Comparison of ENCODE assay signal across 25 mouse cellular contexts in the genomic region with DNA sequence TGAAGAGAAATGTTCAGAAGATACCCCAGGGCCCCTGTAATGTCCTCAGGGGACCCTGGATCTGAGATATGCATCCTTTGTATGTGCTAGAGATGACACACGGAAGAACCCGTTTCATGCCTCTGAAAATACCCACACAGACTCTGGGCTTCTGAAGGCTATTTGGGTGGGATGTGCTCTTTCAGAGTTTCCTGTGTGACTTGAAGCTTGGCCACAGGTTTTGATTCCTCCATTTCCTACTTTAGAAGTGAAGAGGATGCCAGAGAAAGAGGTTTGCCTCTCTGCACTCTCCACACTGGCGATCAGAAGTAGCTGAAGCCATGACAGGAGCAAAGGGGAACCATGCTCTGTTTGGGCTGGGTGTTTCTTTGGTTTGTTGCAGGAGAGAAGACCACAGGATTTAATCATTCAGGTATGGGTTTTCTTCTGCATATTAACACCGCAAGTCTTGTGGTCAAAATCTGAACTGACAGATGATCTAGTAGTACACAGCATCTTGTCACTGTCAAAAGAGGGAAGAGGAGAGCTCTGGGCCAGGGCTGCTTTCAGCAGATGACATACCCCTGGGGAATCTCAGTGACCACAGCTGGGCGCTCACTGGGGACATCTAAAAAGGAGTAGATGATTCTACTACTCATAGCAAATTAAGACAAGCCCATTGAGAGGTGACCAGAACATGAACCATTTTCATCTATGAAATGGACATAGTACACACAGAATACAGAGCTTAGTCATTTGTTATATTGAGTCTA. TPM values are rescaled to one million over a fixed set of nuclear protein-coding genes. Genes with fewer than 3 reads are reported as not detected.
DNase-seq lines count a peak whose midpoint lies in the region; ATAC-seq and TF ChIP-seq lines count a peak whose summit lies in the region.
"Had no signal": no experiment of that assay in that cellular context is flagged by ENCODE, and none has a peak within 500 bp of the region (broad histone marks: within the 10 kb centered on the region; RNA-seq: fewer than 3 reads in every experiment).

No protein-coding gene starts in this region.

- H3K27me3 ChIP-seq in CH12.LX (replicated peaks), result no peaks in the 10 kb centered on the region
- no peaks in the 10 kb centered on the region for H3K27me3 ChIP-seq in splenic B cell, adult 2 months (ENCODE audit: control insufficient read depth, insufficient read depth, low read length, poor library complexity, severe bottlenecking)
- no peaks in the 10 kb centered on the region for H3K27me3 ChIP-seq in midbrain, embryonic 14.5 days (ENCODE audit: control insufficient read depth, insufficient read depth, low read length)
- H3K27me3 ChIP-seq: embryonic facial prominence, embryonic 12.5 days; forebrain, embryonic 13.5 days; forebrain, embryonic 15.5 days had no signal

- H3K4me2 ChIP-seq in CH12.LX (ENCODE audit: insufficient read depth, low read depth, poor library complexity, severe bottlenecking), result no peak overlapping the region
- no peak overlapping the region for H3K4me2 ChIP-seq in midbrain, embryonic 14.5 days (ENCODE audit: low read length)
- H3K4me2 ChIP-seq: embryonic facial prominence, embryonic 12.5 days; forebrain, embryonic 13.5 days; forebrain, embryonic 15.5 days had no signal

- 88% methylated on average over 5 of the region's 5 CpGs for WGBS in midbrain, embryonic 14.5 days

- H3K27ac ChIP-seq in CH12.LX (ENCODE audit: insufficient read depth, low read depth), result no peak overlapping the region
- no peak overlapping the region for H3K27ac ChIP-seq in midbrain, embryonic 14.5 days (replicated peaks; ENCODE audit: low read depth, low read length)
- H3K27ac ChIP-seq: embryonic facial prominence, embryonic 10.5 days; embryonic facial prominence, embryonic 12.5 days; forebrain, embryonic 13.5 days; forebrain, embryonic 15.5 days had no signal

- H3K4me3 ChIP-seq in CH12.LX (replicated peaks in 1 of 3; ENCODE audit: low read depth in 2 of 3, low read length in 2 of 3, poor library complexity in 1 of 3), result no peak overlapping the region
- no peak overlapping the region for H3K4me3 ChIP-seq in midbrain, embryonic 14.5 days (replicated peaks; ENCODE audit: low read depth, low read length)
- H3K4me3 ChIP-seq: embryonic facial prominence, embryonic 10.5 days; embryonic facial prominence, embryonic 12.5 days; forebrain, embryonic 13.5 days; forebrain, embryonic 15.5 days had no signal

- H3K79me2 ChIP-seq in CH12.LX (replicated peaks; ENCODE audit: control insufficient read depth, extremely low read depth, insufficient read depth, poor library complexity, severe bottlenecking), result no peaks in the 10 kb centered on the region

- no peak for TF ChIP-seq RAD21 in CH12.LX (IDR thresholded peaks at IDR 0.05; ENCODE audit: low read depth, low read length)

- in situ Hi-C loops in CH12.LX (cut with MboI; ENCODE audit: low pct_ligation_motif_present, low pct_unique_long_range_greater_than_20kb, low sequenced_read_pairs), result no loop called here

- peaks cover 2 to 23% of the 10 kb centered on the region in 2 experiments; a peak in 2 of 4 replicates for H3K4me1 ChIP-seq in CH12.LX (ENCODE audit: control insufficient read depth in 1 of 2, insufficient read depth in 2 of 2)
- no peaks in the 10 kb centered on the region for H3K4me1 ChIP-seq in midbrain, embryonic 14.5 days (ENCODE audit: control insufficient read depth, insufficient read depth, low read length)
- H3K4me1 ChIP-seq: embryonic facial prominence, embryonic 10.5 days; embryonic facial prominence, embryonic 12.5 days; forebrain, embryonic 13.5 days; forebrain, embryonic 15.5 days had no signal

- TF ChIP-seq EP300 in CH12.LX (IDR thresholded peaks at IDR 0.05; ENCODE audit: low read length), result no peak

- peaks cover 0 to 28% of the 10 kb centered on the region in 2 experiments for H3K36me3 ChIP-seq in CH12.LX (replicated peaks in 1 of 2; ENCODE audit: control insufficient read depth in 1 of 2, insufficient read depth in 1 of 2, low read length in 1 of 2)
- H3K36me3 ChIP-seq in splenic B cell, adult 2 months (ENCODE audit: control insufficient read depth, insufficient read depth, low read length, poor library complexity, severe bottlenecking), result no peaks in the 10 kb centered on the region
- H3K36me3 ChIP-seq in midbrain, embryonic 14.5 days (ENCODE audit: control insufficient read depth, insufficient read depth, low read length), result no peaks in the 10 kb centered on the region
- H3K36me3 ChIP-seq: embryonic facial prominence, embryonic 10.5 days; embryonic facial prominence, embryonic 12.5 days; forebrain, embryonic 15.5 days; G1E had no signal

- dilution Hi-C loops in CH12.LX (cut with MboI; ENCODE audit: extremely low pct_ligation_motif_present, extremely low pct_unique_long_range_greater_than_20kb, low sequenced_read_pairs), result no loop called here

- no peak overlapping the region for H3K9ac ChIP-seq in CH12.LX (ENCODE audit: insufficient read depth, low read depth)
- no peak overlapping the region for H3K9ac ChIP-seq in midbrain, embryonic 14.5 days (replicated peaks; ENCODE audit: low read length)
- H3K9ac ChIP-seq: embryonic facial prominence, embryonic 12.5 days; forebrain, embryonic 13.5 days; forebrain, embryonic 15.5 days; forebrain, postnatal 0 days had no signal

- no peak for TF ChIP-seq CTCF in CH12.LX (conservative IDR thresholded peaks at IDR 0.05 in 1 of 2, IDR thresholded peaks at IDR 0.05 in 1 of 2; ENCODE audit: low read depth in 2 of 2, low read length in 2 of 2)

- TF ChIP-seq POLR2A in CH12.LX (IDR thresholded peaks at IDR 0.05; ENCODE audit: low read depth, low read length), result no peak

- peaks cover 9% of the 10 kb centered on the region for H3K9me3 ChIP-seq in CH12.LX (replicated peaks; ENCODE audit: low read length)
- H3K9me3 ChIP-seq in midbrain, embryonic 14.5 days (ENCODE audit: control insufficient read depth, low read length), result no peaks in the 10 kb centered on the region
- H3K9me3 ChIP-seq: embryonic facial prominence, embryonic 10.5 days; embryonic facial prominence, embryonic 12.5 days; forebrain, embryonic 13.5 days; forebrain, embryonic 15.5 days had no signal

- ATAC-seq in common myeloid progenitor, adult 5-6 weeks (replicated peaks; ENCODE audit: low read depth, poor library complexity, severe bottlenecking), result peak; percentile 45
- peak; percentile 35; the same call in 1 of the 2 replicates for ATAC-seq in megakaryocyte, adult 5-6 weeks (ENCODE audit: poor library complexity, severe bottlenecking)
- ATAC-seq in midbrain, embryonic 14.5 days (ENCODE audit: low FRiP score, low TSS enrichment), result no peak
- ATAC-seq: forebrain, embryonic 13.5 days; forebrain, embryonic 15.5 days; forebrain, postnatal 0 days had no signal

- DNase-seq in CH12.LX (ENCODE audit: extremely low read depth), result peak; percentile 65
- DNase-seq in splenic B cell, adult 2 months (ENCODE audit: low read depth, low spot score), result peak; percentile 4
- no peak for DNase-seq in urinary bladder, adult 2 months (ENCODE audit: low spot score)
- no peak for DNase-seq in frontal cortex, adult 2 months (ENCODE audit: extremely low spot score in 1 of 2, low spot score in 1 of 2)
- DNase-seq in midbrain, embryonic 14.5 days, result no peak
- DNase-seq: adrenal gland, adult 2 months; adrenal gland, postnatal 10 days; adrenal gland, postnatal 25 days; cerebellum, adult 11 months; cerebellum, adult 18-20 months; cerebellum, adult 8-10 months; cerebellum, adult 9-11 months; cerebellum, postnatal 14 days; cerebellum, postnatal 36 days; forebrain, postnatal 0 days had no signal

TF ChIP-seq in CH12.LX, 34 proteins besides CTCF, POLR2A, EP300 and RAD21:
- TF ChIP-seq BHLHE40 (IDR thresholded peaks at IDR 0.05; ENCODE audit: low read depth, low read length) (peak; percentile 22; the same call in 1 of the 2 replicates), ETS1 (conservative IDR thresholded peaks at IDR 0.05; ENCODE audit: low read depth, low read length) (peak; percentile 58), PAX5 (IDR thresholded peaks at IDR 0.05; ENCODE audit: low read length) (no peak), MEF2A (IDR thresholded peaks at IDR 0.05; ENCODE audit: borderline replicate concordance, low read depth, low read length) (no peak), POLR2AphosphoS2 (IDR thresholded peaks at IDR 0.05; ENCODE audit: low read depth, low read length) (no peak)

RNA-seq across cellular contexts. Expression of a gene that starts 9.0 kb away (rescaled TPM):
- total RNA-seq in CH12.LX (2012; rRNA removed) (0.84 and 1.1 TPM in 2 replicates), CH12.LX (2014; rRNA removed) (2.2 and 2.5 TPM in 2 replicates)
- polyA plus RNA-seq in CH12.LX (2012; ENCODE audit: insufficient read length, low read depth), result 3.0 and 5.9 TPM in 2 replicates
- 12.3 and 14.8 TPM in 2 replicates for total RNA-seq in common myeloid progenitor, adult 5-6 weeks (2017)
- 28.7 and 34.9 TPM in 2 replicates for total RNA-seq in megakaryocyte, adult 5-6 weeks (2015)
- 30.5 and 43.1 TPM in 2 replicates for total RNA-seq in megakaryocyte, adult 5-6 weeks (2017)
- polyA plus RNA-seq in urinary bladder, adult 2 months (2012; rRNA removed), result 0.98 and 1.0 TPM in 2 replicates
- 0.02 and 0.06 TPM in 2 replicates for polyA plus RNA-seq in frontal cortex, adult 2 months (2012; rRNA removed)
- polyA plus RNA-seq in midbrain, embryonic 14.5 days (2014; fragmentation: Nextera tagmentation; extraction: Ambion mirVana), result 0.16 TPM in 1 of 2 replicates, not detected in the other
- total RNA-seq: adrenal gland, adult 2 months had no signal
- polyA plus RNA-seq: adrenal gland, adult 2 months; G1E had no signal

RNA-seq across cellular contexts. Expression of a gene that starts 55.7 kb away (rescaled TPM):
- total RNA-seq in CH12.LX (2012; rRNA removed) (not detected in 2 replicates), CH12.LX (2014; rRNA removed) (0.07 and 1.2 TPM in 2 replicates)
- 0.18 and 0.31 TPM in 2 replicates for polyA plus RNA-seq in CH12.LX (2012; ENCODE audit: insufficient read length, low read depth)
- not detected in 2 replicates for total RNA-seq in common myeloid progenitor, adult 5-6 weeks (2017)
- total RNA-seq in megakaryocyte, adult 5-6 weeks (2015), result 0.38 TPM in 1 of 2 replicates, not detected in the other
- 0.11 TPM in 1 of 2 replicates, not detected in the other for total RNA-seq in megakaryocyte, adult 5-6 weeks (2017)
- polyA plus RNA-seq in urinary bladder, adult 2 months (2012; rRNA removed), result 7.7 and 8.3 TPM in 2 replicates
- 2.3 and 3.4 TPM in 2 replicates for polyA plus RNA-seq in frontal cortex, adult 2 months (2012; rRNA removed)
- not detected in 2 replicates for polyA plus RNA-seq in midbrain, embryonic 14.5 days (2014; fragmentation: Nextera tagmentation; extraction: Ambion mirVana)
- total RNA-seq: adrenal gland, adult 2 months; adrenal gland, postnatal 10 days; adrenal gland, postnatal 25 days; G1E had no signal
- polyA plus RNA-seq: adrenal gland, adult 2 months; embryonic facial prominence, embryonic 10.5 days; embryonic facial prominence, embryonic 12.5 days; forebrain, embryonic 11.5 days; forebrain, embryonic 13.5 days; forebrain, embryonic 15.5 days; G1E had no signal

RNA-seq across cellular contexts. Expression of a gene that starts 58.8 kb away (rescaled TPM):
- 0.04 and 0.13 TPM in 2 replicates for total RNA-seq in CH12.LX (2012; rRNA removed)
- not detected in 2 replicates for total RNA-seq in CH12.LX (2014; rRNA removed)
- polyA plus RNA-seq in CH12.LX (2012; ENCODE audit: insufficient read length, low read depth), result not detected in 2 replicates
- 1.1 and 1.6 TPM in 2 replicates for total RNA-seq in common myeloid progenitor, adult 5-6 weeks (2017)
- total RNA-seq in megakaryocyte, adult 5-6 weeks (2015), result 6.8 and 8.9 TPM in 2 replicates
- total RNA-seq in megakaryocyte, adult 5-6 weeks (2017), result 11.6 and 15.4 TPM in 2 replicates
- polyA plus RNA-seq in urinary bladder, adult 2 months (2012; rRNA removed), result 4.3 and 5.3 TPM in 2 replicates
- polyA plus RNA-seq in frontal cortex, adult 2 months (2012; rRNA removed), result 0.12 and 0.17 TPM in 2 replicates
- not detected in 2 replicates for polyA plus RNA-seq in midbrain, embryonic 14.5 days (2014; fragmentation: Nextera tagmentation; extraction: Ambion mirVana)
- total RNA-seq: adrenal gland, postnatal 25 days; forebrain, postnatal 0 days had no signal
- polyA plus RNA-seq: C2C12; cortical plate, adult 2 months; embryonic facial prominence, embryonic 10.5 days; embryonic facial prominence, embryonic 12.5 days; forebrain, embryonic 11.5 days; forebrain, embryonic 13.5 days; forebrain, embryonic 15.5 days; forebrain, postnatal 0 days; G1E had no signal

Comparison
In these comparisons a context has a peak if more than half of its experiments do, and no peak if none do; other contexts are left out.
1. DNase-seq: peak in CH12.LX (single experiment) and splenic B cell, adult 2 months (single experiment); none in urinary bladder, adult 2 months (single experiment), frontal cortex, adult 2 months (0 of 2) and midbrain, embryonic 14.5 days (single experiment).